Mouse (Mus musculus) midbrain, embryonic 11.5 days (tissue): ENCODE measurements around the gene Upf2. TPM values are rescaled to one million over a fixed set of nuclear protein-coding genes. Genes with fewer than 3 reads are reported as not detected.
"Not testable (repeated sequence)": the region's sequence is repeated elsewhere in the genome, so short reads cannot be mapped to it uniquely, and the experiment has no call there.

Experiments
- ATAC-seq: fragments of 200-750 bp; cut with Nextera tagmentation; 2 replicates; pipeline ENCODE4 v1.8.0; 2017; ENCODE audit warnings: moderate TSS enrichment, moderate library complexity; ENCODE audit not compliant: low FRiP score
- DNase-seq: peaks from one replicate; pipeline ENCODE4 v3.0.0; 2015; ENCODE audit warnings: low spot score; ENCODE audit errors: missing footprints
- H3K27ac ChIP-seq: fragments of 300-500 bp; sonication (generic); 2 replicates; pipeline ENCODE4 v1.5.1; 2014; ENCODE audit warnings: low read depth, low read length
- H3K27me3 ChIP-seq: fragments of 300-500 bp; sonication (generic); 2 replicates; pipeline ENCODE4 v1.6.1; 2014; ENCODE audit warnings: mild to moderate bottlenecking, low read length, moderate library complexity, mixed read lengths; ENCODE audit not compliant: control insufficient read depth, insufficient read depth
- H3K36me3 ChIP-seq: fragments of 300-500 bp; sonication (generic); 2 replicates; pipeline ENCODE4 v1.6.1; 2014; ENCODE audit warnings: mild to moderate bottlenecking, low read length, moderate library complexity, mixed read lengths; ENCODE audit not compliant: control insufficient read depth, insufficient read depth
- H3K4me1 ChIP-seq: fragments of 300-500 bp; sonication (generic); 2 replicates; pipeline ENCODE4 v1.6.1; 2014; ENCODE audit warnings: low read length; ENCODE audit not compliant: control insufficient read depth, insufficient read depth
- H3K4me2 ChIP-seq: fragments of 300-500 bp; sonication (generic); 2 replicates; pipeline ENCODE4 v1.6.1; 2014; ENCODE audit warnings: mild to moderate bottlenecking, moderate library complexity
- H3K4me3 ChIP-seq: fragments of 300-500 bp; sonication (generic); 2 replicates; pipeline ENCODE4 v1.5.1; 2014; ENCODE audit warnings: low read depth, low read length
- H3K9ac ChIP-seq: fragments of 300-500 bp; sonication (generic); 2 replicates; pipeline ENCODE4 v1.6.1; 2014; ENCODE audit warnings: low read length
- H3K9me3 ChIP-seq: fragments of 300-500 bp; sonication (generic); 2 replicates; pipeline ENCODE4 v1.6.1; 2016; ENCODE audit warnings: low read length; ENCODE audit not compliant: control insufficient read depth
- WGBS: fragments of 180-500 bp; shearing (Covaris S2); extraction: QIAGEN DNeasy Blood & Tissue Kit; methylation state at CpG from one replicate; pipeline ENCODE4 v1.1.7; 2014; 5-methylcytosine and 5-hydroxymethylcytosine counted together
- polyA plus RNA-seq: library from polyadenylated mRNA; unstranded; fragments of >200 nt; fragmentation: Nextera tagmentation; extraction: Ambion mirVana; gene quantifications from 2 replicates; pipeline ENCODE4 v1.2.1, GENCODE M21; 2014

Upf2 gene
- polyA plus RNA-seq, 1 experiment from 2014 or later, result 13.2 TPM

GRCm38 (mm10) chr2:5962265-5962664, 11.0 kb downstream of the Upf2 start:
- Histone ChIP-seq H3K27ac (no peak overlapping the region), H3K27me3 (no peaks in the 10 kb centered on the region), H3K9ac (no peak overlapping the region), H3K36me3 (peaks cover 18% of the 10 kb centered on the region; the same call in 1 of the 2 replicates), H3K9me3 (no peaks in the 10 kb centered on the region), H3K4me1 (no peaks in the 10 kb centered on the region), H3K4me3 (no peak overlapping the region), H3K4me2 (no peak overlapping the region)
- ATAC-seq, result no peak
- no peak for DNase-seq
- WGBS, result 98% methylated on average over 2 of the region's 2 CpGs

DNA sequence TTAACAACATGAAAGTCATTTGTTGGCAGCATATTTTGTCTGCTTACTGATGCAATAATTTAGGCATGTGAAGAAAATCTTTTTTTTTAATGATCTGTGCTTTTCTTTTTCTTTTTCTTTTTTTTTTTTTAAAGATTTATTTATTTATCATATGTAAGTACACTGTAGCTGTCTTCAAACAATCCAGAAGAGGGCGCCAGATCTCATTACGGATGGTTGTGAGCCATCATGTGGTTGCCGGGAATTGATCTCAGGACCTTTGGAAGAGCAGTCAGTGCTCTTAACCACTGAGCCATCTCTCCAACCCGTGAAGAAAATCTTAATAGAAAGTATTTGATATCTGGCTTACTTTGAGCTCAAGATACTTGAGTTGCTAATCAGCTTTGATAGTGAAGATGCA, 12.5 kb downstream of the Upf2 start:
- H3K36me3 ChIP-seq, DNase-seq, ATAC-seq: not testable (repeated sequence)

DNA sequence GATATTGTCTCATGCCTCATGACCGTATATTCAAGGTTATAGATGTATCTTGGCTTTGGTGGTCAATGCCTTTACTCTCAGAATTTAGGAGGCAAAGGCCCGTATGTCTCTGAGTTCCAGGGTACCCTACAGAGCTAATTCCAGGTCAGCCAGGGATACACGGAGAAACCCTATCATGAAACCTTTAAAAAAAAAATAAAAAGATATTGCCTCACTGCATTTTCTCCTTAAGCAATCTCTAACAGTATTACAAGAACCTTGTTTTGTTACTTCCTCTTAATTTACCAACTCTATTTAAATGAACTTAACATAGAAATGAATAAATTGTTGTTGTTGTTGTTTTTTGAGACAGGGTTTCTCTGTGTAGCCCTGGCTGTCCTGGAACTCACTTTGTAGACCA, 14.7 kb downstream of the Upf2 start:
- Histone ChIP-seq H3K9ac (no peak overlapping the region), H3K27ac (no peak overlapping the region), H3K4me2 (no peak overlapping the region), H3K27me3 (no peaks in the 10 kb centered on the region), H3K4me1 (no peaks in the 10 kb centered on the region), H3K36me3 (peaks cover 5% of the 10 kb centered on the region; the same call in 1 of the 2 replicates), H3K4me3 (no peak overlapping the region), H3K9me3 (no peaks in the 10 kb centered on the region)
- DNase-seq (no peak), ATAC-seq (no peak)
- WGBS, result 95% methylated on average over 3 of the region's 3 CpGs

More for the DNA sequence above, 12.5 kb downstream of the Upf2 start:
- not testable (repeated sequence) for H3K4me1 ChIP-seq, H3K27ac ChIP-seq, H3K27me3 ChIP-seq, H3K9me3 ChIP-seq, H3K9ac ChIP-seq, H3K4me2 ChIP-seq, H3K4me3 ChIP-seq
- 87% methylated on average over 4 of the region's 4 CpGs for WGBS

DNA sequence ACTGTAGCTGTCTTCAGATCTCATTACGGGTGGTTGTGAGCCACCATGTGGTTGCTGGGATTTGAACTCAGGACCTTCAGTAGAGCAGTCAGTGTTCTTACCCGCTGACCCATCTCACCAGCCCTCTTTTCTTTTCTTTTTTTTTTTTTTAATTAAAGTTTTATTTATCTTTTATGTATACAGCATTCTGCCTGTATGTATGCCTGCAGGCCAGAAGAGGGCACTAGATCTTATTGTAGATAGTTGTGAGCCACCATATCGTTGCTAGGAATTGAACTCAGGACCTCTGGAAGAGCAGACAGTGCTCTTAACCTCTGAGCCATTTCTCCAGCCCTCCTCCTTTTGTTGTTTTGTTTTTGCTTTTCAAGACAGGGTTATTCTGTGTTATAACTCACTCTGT, 19.4 kb downstream of the Upf2 start:
- not testable (repeated sequence) for H3K4me2 ChIP-seq, DNase-seq, ATAC-seq, H3K4me3 ChIP-seq, H3K4me1 ChIP-seq, H3K27me3 ChIP-seq, H3K36me3 ChIP-seq, H3K9me3 ChIP-seq, H3K9ac ChIP-seq, H3K27ac ChIP-seq
- WGBS, result 93% methylated on average over 3 of the region's 3 CpGs

DNA sequence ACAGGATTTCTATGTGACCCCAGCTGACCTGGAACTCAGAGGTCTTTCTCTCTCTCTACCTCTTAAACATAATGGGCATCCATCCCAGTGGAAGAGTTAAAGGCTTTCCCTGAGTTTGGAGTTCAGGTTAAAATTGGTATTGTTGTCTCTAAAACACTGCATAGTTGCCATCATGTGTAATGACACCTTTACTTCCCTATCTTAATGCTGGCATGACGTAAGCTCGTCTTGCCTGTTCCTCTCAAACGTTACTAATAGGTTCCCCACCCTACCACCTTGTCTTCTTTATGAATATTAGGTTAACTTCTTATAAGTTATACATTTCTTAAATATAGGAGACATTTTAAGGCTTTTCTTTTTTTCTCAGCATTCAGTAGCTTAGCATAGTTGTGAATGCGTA, 26.3 kb downstream of the Upf2 start:
- Histone ChIP-seq H3K36me3 (peaks cover 6% of the 10 kb centered on the region; the same call in 1 of the 2 replicates), H3K4me3 (no peak overlapping the region), H3K27me3 (no peaks in the 10 kb centered on the region), H3K9me3 (no peaks in the 10 kb centered on the region), H3K9ac (no peak overlapping the region), H3K4me2 (no peak overlapping the region), H3K4me1 (no peaks in the 10 kb centered on the region), H3K27ac (no peak overlapping the region)
- ATAC-seq, result no peak
- DNase-seq, result no peak
- 98% methylated on average over 4 of the region's 4 CpGs for WGBS

GRCm38 (mm10) chr2:5995538-5995937, 44.3 kb downstream of the Upf2 start:
- no peaks in the 10 kb centered on the region for H3K27me3 ChIP-seq
- H3K36me3 ChIP-seq, result 0 out of 2 replicates have a peak, but pooled peaks cover 4% of the 10 kb centered on the region
- ATAC-seq (no peak), DNase-seq (peak; percentile 89)
- H3K9ac ChIP-seq, result no peak overlapping the region
- no peak overlapping the region for H3K27ac ChIP-seq
- no peaks in the 10 kb centered on the region for H3K4me1 ChIP-seq
- no peak overlapping the region for H3K4me3 ChIP-seq
- H3K4me2 ChIP-seq, result no peak overlapping the region
- H3K9me3 ChIP-seq, result no peaks in the 10 kb centered on the region
- WGBS, result 20% methylated on average over 5 of the region's 5 CpGs

DNA sequence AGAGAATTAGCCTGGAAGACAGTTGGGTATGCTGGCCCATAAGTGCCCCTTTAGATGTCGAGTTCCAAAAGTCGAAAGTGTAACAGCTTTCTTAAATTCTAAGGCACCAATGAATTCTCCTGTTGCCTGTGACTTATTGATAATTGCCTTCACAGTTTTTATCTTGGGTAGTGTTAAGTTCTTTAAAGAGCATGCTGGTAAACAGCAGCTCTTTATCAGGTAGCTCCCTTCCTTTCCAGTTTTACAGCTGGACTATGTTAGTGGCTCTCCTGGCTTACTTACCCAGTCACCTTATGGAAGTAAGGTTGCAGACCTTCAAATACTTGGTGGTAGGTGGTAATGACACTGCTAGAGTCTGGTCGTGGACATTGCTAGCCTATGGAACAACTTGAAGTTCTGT, 52.7 kb downstream of the Upf2 start:
- WGBS, result 93% methylated on average over 3 of the region's 3 CpGs
- DNase-seq (no peak), ATAC-seq (no peak)
- no peaks in the 10 kb centered on the region for H3K36me3 ChIP-seq
- H3K4me2 ChIP-seq, result no peak overlapping the region
- H3K9me3 ChIP-seq, result no peaks in the 10 kb centered on the region
- H3K27ac ChIP-seq, result no peak overlapping the region
- H3K27me3 ChIP-seq, result no peaks in the 10 kb centered on the region
- no peak overlapping the region for H3K9ac ChIP-seq
- H3K4me3 ChIP-seq, result no peak overlapping the region
- no peaks in the 10 kb centered on the region for H3K4me1 ChIP-seq

GRCm38 (mm10) chr2:6014532-6014931, 63.3 kb downstream of the Upf2 start:
- 92% methylated on average over 5 of the region's 5 CpGs for WGBS
- no peak overlapping the region for H3K9ac ChIP-seq
- H3K36me3 ChIP-seq, result peaks cover 2% of the 10 kb centered on the region; the same call in 1 of the 2 replicates
- H3K4me2 ChIP-seq, result no peak overlapping the region
- H3K9me3 ChIP-seq, result no peaks in the 10 kb centered on the region
- no peak for ATAC-seq
- no peak overlapping the region for H3K4me3 ChIP-seq
- DNase-seq, result no peak
- no peaks in the 10 kb centered on the region for H3K27me3 ChIP-seq
- no peaks in the 10 kb centered on the region for H3K4me1 ChIP-seq
- H3K27ac ChIP-seq, result no peak overlapping the region

- not testable (repeated sequence) for H3K27ac ChIP-seq, H3K9ac ChIP-seq, H3K4me3 ChIP-seq, H3K4me2 ChIP-seq, ATAC-seq, H3K36me3 ChIP-seq, H3K4me1 ChIP-seq, DNase-seq, H3K9me3 ChIP-seq, H3K27me3 ChIP-seq
- WGBS, result 95% methylated on average over 6 of the region's 6 CpGs
These were observed 63.9 kb downstream of the Upf2 start for GRCm38 (mm10) chr2:6015182-6015581.

GRCm38 (mm10) chr2:6020570-6020969, 69.3 kb downstream of the Upf2 start:
- Histone ChIP-seq H3K27ac (no peak overlapping the region), H3K4me1 (no peaks in the 10 kb centered on the region), H3K9ac (no peak overlapping the region), H3K4me2 (no peak overlapping the region), H3K27me3 (no peaks in the 10 kb centered on the region), H3K36me3 (no peaks in the 10 kb centered on the region), H3K9me3 (no peaks in the 10 kb centered on the region), H3K4me3 (no peak overlapping the region)
- ATAC-seq (no peak), DNase-seq (no peak)
